Mouse (Mus musculus): ENCODE measurements around the gene Robo2.
A peak's percentile ranks its signal among the peaks of the same experiment; 100 is the strongest.
"Not testable (repeated sequence)": the region's sequence is repeated elsewhere in the genome, so short reads cannot be mapped to it uniquely, and the experiment has no call there.

Robo2 gene

DNA sequence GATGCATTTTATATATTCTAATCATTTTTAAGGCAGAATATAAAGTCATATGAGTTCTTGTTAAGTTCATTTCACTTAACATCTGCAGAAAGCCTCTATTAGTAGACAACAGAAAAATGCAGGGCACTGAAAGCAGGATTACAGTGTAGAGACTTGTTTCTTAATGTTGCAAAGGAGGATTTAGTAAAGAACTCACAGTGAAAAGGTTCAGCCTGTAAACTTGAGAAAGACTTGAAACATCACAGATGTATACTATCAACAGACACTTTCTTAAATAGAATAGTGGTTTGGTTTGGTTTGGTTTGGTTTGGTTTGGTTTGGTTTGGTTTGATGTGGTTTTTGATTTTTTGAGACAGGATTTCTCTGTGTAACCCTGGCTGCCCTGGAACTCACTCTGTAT is 349.7 kb downstream of the Robo2 start:
- DNase-seq = no peak

GRCm38 (mm10) chr16:74061479-74061878 is 350.1 kb downstream of the Robo2 start:
- no peak for DNase-seq

DNA sequence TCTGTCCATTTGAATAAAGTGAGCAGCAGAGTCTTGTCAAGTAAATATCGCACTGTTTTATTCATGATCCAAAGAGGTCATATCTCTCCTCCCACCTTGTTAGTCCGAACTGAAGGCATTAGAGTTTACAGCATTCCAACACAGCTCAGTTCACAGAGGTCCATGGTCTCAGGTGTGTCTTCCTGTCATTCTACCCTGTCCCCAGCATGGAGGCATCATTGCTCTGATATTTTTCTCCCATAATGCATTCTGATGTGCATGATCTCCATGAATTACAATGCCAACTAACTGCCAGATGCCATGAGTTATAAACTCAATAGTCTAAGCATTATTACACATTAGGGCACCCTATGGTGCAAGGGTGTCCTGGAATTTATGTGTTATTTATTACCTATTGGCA is 354.7 kb downstream of the Robo2 start:
- DNase-seq = no peak

DNA sequence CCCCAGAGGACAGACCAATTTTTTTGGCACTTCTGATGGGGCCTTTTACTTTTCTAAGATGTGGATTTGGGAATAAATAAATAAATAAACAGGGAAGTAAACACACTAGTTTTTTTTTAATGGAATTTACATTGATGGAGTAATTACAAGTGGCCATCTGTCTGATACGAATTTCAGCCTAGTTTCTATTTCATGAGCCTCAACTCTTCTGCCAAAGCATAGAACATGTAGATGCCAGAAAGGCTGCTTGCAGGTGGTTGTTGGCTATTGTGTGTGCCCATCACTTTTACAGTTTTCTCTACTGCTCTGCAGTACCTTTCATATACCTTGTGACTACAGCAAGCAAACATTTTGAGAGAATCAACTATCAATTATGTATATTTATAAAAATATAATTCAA is 355.4 kb downstream of the Robo2 start:
- DNase-seq = no peak

DNA sequence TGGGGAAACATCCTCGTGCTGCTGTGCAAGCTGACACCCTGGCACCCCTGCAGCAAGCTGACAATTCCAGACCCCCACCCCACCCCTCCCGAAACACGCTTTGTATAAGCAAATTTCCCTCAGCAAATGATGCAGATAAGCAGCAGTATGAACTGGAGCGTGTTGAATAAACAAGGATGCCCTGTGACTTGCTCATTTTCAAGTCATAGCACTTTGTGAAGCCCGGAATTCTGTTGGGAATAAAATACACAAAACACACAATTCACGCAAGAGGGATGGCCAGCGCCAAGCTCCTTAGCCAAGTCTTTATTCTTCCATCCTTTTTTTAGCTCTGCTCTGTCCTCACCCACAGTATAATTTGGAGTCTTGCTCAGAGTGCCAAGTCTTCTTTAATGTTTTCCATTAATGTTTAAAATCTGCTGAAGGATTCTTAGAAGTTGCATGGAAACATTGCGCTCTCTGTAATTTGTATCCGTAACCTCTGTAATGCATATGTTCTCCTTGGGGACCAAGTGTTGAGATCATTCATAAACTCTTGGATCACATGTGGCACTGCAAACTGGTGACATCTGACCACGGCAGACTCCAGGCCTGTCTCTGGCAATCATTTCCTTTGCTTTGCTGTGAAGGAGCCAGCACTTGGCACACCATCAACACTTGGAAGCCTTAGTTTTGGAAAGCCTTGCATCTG is 356.4 kb downstream of the Robo2 start:
- DNase-seq = peak; percentile 51 to 63

- no peak for DNase-seq
Measured at GRCm38 (mm10) chr16:74049467-74049866, 362.2 kb downstream of the Robo2 start.

GRCm38 (mm10) chr16:74048980-74049379 is 362.6 kb downstream of the Robo2 start:
- no peak for DNase-seq

GRCm38 (mm10) chr16:74047232-74047631 is 364.4 kb downstream of the Robo2 start:
- DNase-seq = no peak

GRCm38 (mm10) chr16:74040797-74041196 is 370.8 kb downstream of the Robo2 start:
- not testable (repeated sequence) for DNase-seq

GRCm38 (mm10) chr16:74027822-74028221 is 383.8 kb downstream of the Robo2 start:
- peak; percentile 2 to 4 for DNase-seq

DNA sequence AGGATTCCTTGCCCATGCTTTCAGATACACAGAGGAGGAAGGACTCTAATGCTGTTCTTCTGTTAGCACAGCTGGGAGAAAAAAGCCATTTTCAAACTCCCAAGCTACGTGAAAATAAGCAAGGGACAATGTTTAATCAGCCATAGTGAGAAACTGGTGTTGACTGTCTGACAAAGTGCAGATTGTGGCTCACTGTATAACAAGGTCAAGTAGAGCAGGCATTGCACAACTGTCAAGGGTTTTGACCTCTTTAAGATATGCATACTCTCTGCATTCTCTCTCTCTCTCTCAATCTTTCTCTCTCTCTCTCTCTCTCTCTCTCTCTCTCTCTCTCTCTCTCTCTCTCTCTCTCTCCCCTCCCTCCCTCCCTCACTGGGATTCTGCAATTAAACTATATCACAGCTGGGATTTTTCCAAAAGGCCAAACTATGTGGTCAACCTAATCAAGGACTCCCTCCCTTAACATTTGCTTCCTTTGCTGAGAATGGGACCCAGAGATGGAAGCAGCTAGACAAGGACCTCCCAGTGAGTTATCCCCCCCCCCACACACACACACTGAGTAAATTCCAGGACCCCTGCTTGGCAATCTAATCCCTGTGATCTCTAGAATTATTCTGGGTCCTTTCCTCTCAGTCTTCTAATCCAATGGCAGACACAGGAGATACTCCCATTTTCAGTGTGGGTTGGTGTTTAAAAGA is 389.2 kb downstream of the Robo2 start:
- DNase-seq = no peak

- DNase-seq = no peak
Measured at GRCm38 (mm10) chr16:74005767-74006166, 405.9 kb downstream of the Robo2 start.

GRCm38 (mm10) chr16:74001331-74001730 is 410.3 kb downstream of the Robo2 start:
- no peak for DNase-seq

- DNase-seq = no peak
Measured at GRCm38 (mm10) chr16:73991212-73991611, 420.4 kb downstream of the Robo2 start.

DNA sequence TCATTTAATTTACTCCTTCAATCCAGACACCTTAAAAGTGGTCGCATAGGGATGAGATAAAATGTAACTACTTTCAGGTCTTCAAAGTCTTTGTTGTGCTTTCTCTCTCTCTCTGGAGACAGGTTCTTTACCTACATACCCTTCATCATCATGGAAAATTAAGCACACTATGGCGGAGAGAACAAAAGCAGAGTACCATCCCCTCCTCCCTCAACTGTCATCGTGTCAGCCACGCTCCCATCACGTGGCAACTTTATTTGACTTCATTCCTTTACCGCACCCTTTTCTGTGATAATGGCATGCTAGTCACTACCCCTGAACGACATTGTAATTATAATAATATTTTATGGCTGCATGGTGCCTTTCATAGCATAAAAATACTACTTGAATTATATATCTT is 442.1 kb downstream of the Robo2 start:
- DNase-seq = no peak

- DNase-seq = no peak
Measured at GRCm38 (mm10) chr16:73964366-73964926, 447.2 kb downstream of the Robo2 start.

DNA sequence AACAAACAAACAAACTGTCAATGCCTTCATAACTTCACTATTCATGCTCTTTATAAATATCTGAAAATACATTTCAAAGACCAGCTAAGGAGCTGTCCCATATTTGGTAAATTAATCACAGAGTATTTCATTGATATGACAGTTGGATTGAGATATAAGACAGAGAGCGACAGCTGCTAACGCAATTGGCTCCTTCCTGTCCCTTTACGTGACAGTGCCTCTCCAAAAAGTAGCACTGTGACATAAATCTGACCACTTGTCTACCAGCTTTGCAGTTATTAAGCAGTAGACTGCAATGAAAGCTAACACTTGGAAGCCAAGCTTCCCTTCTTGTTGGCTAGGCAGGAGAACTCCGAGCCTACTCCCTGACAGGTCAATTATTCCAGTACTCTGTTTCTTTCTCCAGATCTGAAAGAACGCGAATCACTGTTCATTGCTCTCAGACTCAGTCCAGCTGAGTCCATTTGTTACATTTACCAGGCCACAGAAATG is 452.1 kb downstream of the Robo2 start:
- DNase-seq = no peak

- no peak for DNase-seq
Measured at GRCm38 (mm10) chr16:73958524-73958846, 453.1 kb downstream of the Robo2 start.

- no peak for DNase-seq
Measured at GRCm38 (mm10) chr16:73957675-73958523, 453.7 kb downstream of the Robo2 start.

DNA sequence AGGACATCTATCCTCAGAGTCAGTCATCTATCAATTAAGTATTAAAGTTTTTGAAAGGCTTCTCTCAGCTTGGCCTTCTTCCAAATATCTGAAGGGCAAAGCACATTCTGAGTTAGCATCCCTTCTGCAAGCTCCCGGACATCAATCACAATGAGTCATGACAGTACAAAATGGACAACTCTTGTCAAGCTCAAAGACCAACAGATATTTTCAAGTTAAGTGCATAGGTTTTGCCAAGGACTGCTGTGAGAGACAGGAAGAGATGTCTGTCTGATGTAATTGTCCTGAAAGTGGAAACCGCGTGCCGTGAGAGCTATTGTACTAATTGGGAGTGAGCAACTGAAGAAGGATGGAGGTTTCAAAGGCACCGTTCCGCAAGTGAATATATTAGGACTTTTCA is 465.5 kb downstream of the Robo2 start:
- no peak for DNase-seq

DNA sequence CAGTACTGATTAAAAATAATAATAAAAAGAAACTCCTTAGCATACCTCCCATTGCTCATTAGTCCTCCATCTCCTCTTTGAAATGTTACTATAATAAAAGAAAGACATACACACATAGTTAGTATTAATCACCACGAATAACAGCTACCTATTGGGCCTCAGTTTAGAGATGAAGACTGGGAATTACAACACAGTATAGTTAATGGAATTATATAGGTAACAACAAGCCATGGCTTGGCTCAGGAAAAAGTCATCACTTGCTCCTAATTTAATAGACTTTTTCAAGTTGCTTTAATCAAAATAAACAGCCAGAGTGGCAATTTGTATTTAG is 471.4 kb downstream of the Robo2 start:
- DNase-seq = no peak

GRCm38 (mm10) chr16:73939423-73940210 is 472.0 kb downstream of the Robo2 start:
- no peak for DNase-seq

GRCm38 (mm10) chr16:73930323-73930722 is 481.3 kb downstream of the Robo2 start:
- no peak for DNase-seq
